Mouse (Mus musculus) cortical plate, adult 2 months (tissue): ENCODE data around the gene Ntn3. TPM values are rescaled to one million over a fixed set of nuclear protein-coding genes. Genes with fewer than 3 reads are reported as not detected.

Experiments
- H3K27ac ChIP-seq: fragments of 200-500 bp; 2 replicates; pipeline ENCODE4 v1.5.1; 2012; ENCODE audit warnings: low read length, control low read depth, inconsistent platforms; ENCODE audit not compliant: insufficient read depth
- H3K4me1 ChIP-seq: fragments of 200-500 bp; 2 replicates; pipeline ENCODE4 v1.6.1; 2011; ENCODE audit warnings: low read length; ENCODE audit not compliant: control insufficient read depth, insufficient read depth
- H3K4me3 ChIP-seq: fragments of 200-500 bp; 2 replicates; pipeline ENCODE4 v1.5.1; 2011; ENCODE audit warnings: mild to moderate bottlenecking, low read length, control low read depth; ENCODE audit not compliant: insufficient read depth
- CTCF ChIP-seq: fragments of 200-500 bp; IDR thresholded peaks from 2 replicates; pipeline ENCODE4 v1.5.1; 2011; ENCODE audit warnings: mild to moderate bottlenecking, control low read depth, low read length; ENCODE audit not compliant: insufficient read depth; ENCODE audit errors: extremely low read depth
- POLR2A ChIP-seq: fragments of 200-500 bp; IDR thresholded peaks from 2 replicates; pipeline ENCODE4 v1.6.1; 2011; ENCODE audit warnings: mild to moderate bottlenecking, low read length, control low read depth; ENCODE audit not compliant: insufficient read depth; ENCODE audit errors: extremely low read depth
- polyA plus RNA-seq: library from polyadenylated mRNA; depleted of rRNA; stranded (reverse); fragments of >200 nt; gene quantifications from 2 replicates; pipeline ENCODE4 v1.2.3, GENCODE M21; 2012

The Ntn3 gene
- polyA plus RNA-seq, 1 experiment: 5.5 TPM

GRCm38 (mm10) chr17:24192848-24193247 lies 16.5 kb downstream of the Ntn3 start:
- TF ChIP-seq POLR2A (no peak), CTCF (no peak)
- H3K4me1 ChIP-seq: peaks cover 16% of the 10 kb centered on the region
- no peak overlapping the region for H3K27ac ChIP-seq
- no peak overlapping the region for H3K4me3 ChIP-seq

GRCm38 (mm10) chr17:24191481-24191880 lies 17.9 kb downstream of the Ntn3 start:
- no peak overlapping the region for H3K27ac ChIP-seq
- H3K4me3 ChIP-seq: no peak overlapping the region
- TF ChIP-seq CTCF (no peak), POLR2A (no peak)
- peaks cover 9% of the 10 kb centered on the region for H3K4me1 ChIP-seq

- Histone ChIP-seq H3K27ac (no peak overlapping the region), H3K4me1 (peaks cover 9% of the 10 kb centered on the region), H3K4me3 (no peak overlapping the region)
- TF ChIP-seq POLR2A (no peak), CTCF (no peak)
Observed at GRCm38 (mm10) chr17:24190934-24191333, 18.4 kb downstream of the Ntn3 start.

DNA sequence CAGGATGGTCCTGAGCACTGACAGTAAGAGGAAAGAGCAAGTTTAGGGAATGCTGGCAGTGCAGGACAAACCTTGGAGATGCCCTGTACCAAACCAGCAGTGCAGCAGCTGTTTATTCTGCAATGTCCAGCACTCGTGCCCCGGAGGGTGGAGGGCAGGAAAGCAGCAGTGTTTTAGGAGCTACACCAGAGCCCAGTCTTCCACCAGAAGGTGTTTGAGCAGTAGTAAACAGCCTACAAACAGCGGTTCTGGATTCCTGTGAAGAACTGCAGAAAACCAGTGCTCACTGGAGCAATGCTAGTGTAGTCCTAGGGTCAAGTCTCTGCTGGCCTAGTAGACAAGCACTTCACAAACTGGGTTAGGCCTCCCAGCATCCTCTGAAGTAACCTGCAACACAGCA lies 35.1 kb downstream of the Ntn3 start:
- TF ChIP-seq CTCF (no peak), POLR2A (no peak)
- H3K4me3 ChIP-seq: no peak overlapping the region
- H3K27ac ChIP-seq: no peak overlapping the region

GRCm38 (mm10) chr17:24173423-24173822 lies 35.9 kb downstream of the Ntn3 start:
- Histone ChIP-seq H3K4me3 (no peak overlapping the region), H3K4me1 (no peaks in the 10 kb centered on the region), H3K27ac (no peak overlapping the region)
- TF ChIP-seq POLR2A: no peak
- peak; percentile 92 for TF ChIP-seq CTCF

More for the DNA sequence above, 35.1 kb downstream of the Ntn3 start:
- H3K4me1 ChIP-seq: no peaks in the 10 kb centered on the region

GRCm38 (mm10) chr17:24171738-24172137 lies 37.6 kb downstream of the Ntn3 start:
- no peak for TF ChIP-seq POLR2A
- TF ChIP-seq CTCF: no peak
- H3K27ac ChIP-seq: no peak overlapping the region
- H3K4me1 ChIP-seq: no peaks in the 10 kb centered on the region; the same call in 1 of the 2 replicates
- H3K4me3 ChIP-seq: no peak overlapping the region

GRCm38 (mm10) chr17:24170729-24171128 lies 38.6 kb downstream of the Ntn3 start:
- TF ChIP-seq POLR2A (no peak), CTCF (no peak)
- no peak overlapping the region for H3K4me3 ChIP-seq
- peaks cover 3% of the 10 kb centered on the region; the same call in 1 of the 2 replicates for H3K4me1 ChIP-seq
- 0 out of 2 replicates have a peak overlapping the region, but pooled peaks have one; percentile 8 for H3K27ac ChIP-seq

GRCm38 (mm10) chr17:24170125-24170524 lies 39.2 kb downstream of the Ntn3 start:
- Histone ChIP-seq H3K4me1 (peaks cover 7% of the 10 kb centered on the region; the same call in 1 of the 2 replicates), H3K27ac (0 out of 2 replicates have a peak overlapping the region, but pooled peaks have one; percentile 8), H3K4me3 (peak overlapping the region; percentile 93)
- no peak for TF ChIP-seq CTCF
- no peak for TF ChIP-seq POLR2A

DNA sequence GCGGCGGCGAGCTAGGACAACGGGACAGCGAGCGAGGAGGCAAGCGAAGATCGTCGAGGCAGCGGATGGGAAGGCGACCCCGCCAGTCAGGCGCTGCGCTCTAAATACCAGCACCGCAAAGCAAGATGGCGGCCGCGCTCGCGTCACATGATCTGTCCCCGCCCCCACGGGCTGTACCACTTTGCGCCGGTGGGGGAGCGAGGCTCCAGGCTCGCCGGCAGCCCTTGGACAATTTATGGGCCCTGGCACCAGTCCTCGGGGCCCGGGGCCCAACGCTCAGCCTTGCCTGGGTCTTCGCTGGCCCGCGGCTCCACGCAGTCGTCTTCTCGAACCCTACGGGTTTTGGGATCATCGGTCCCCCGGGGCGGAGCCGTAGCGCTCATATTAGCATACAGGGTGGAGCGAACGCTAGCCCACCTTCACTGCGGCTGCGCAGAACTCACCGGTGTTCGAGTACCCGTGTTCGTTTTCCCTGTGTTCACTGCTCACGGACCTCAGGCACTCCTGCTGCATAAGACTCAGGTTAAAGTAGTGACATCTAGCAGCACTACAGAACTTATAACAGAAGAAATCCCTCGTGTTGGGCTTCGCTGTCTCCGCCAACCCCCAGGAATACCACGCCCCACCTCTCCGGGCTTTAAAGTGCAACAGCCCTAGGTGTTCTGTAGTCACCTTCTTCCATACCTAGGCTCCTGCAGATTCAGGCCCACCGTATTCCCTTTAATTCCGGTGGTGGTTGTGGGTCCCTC lies 39.8 kb downstream of the Ntn3 start, which contains the start of gene Atp6v0c:
TSS of gene Atp6v0c (minus strand) at position 386 of the 749 bp plus-strand sequence.
- TF ChIP-seq POLR2A (peak; percentile 97), CTCF (no peak)
- Histone ChIP-seq H3K4me3 (peak within 1 kb of the TSS; percentile 93), H3K27ac (peak within 1 kb of the TSS; percentile 100), H3K4me1 (peaks cover 7% of the 10 kb centered on the region; the same call in 1 of the 2 replicates)
